Mouse (Mus musculus) cerebellum, adult 2 months (tissue): ENCODE data around the gene Nxnl1.

Source experiments
- CTCF ChIP-seq: fragments of 200-500 bp; IDR thresholded peaks from 2 replicates; pipeline ENCODE4 v1.5.1; 2011; ENCODE audit warnings: low read depth, mild to moderate bottlenecking, control low read depth, low read length, moderate library complexity, borderline replicate concordance; ENCODE audit not compliant: insufficient read depth
- POLR2A ChIP-seq: fragments of 200-500 bp; IDR thresholded peaks from 2 replicates; pipeline ENCODE4 v1.6.1; 2011; ENCODE audit warnings: low read length, control low read depth, borderline replicate concordance; ENCODE audit not compliant: insufficient read depth

- TF ChIP-seq CTCF (no peak), POLR2A (no peak)
These were observed 21.3 kb downstream of the Nxnl1 start for GRCm38 (mm10) chr8:71545053-71545452.
